Mouse (Mus musculus) adrenal gland, adult 2 months (tissue): ENCODE measurements at regions not wholly inside any gene's neighbourhood (a gene's known extent, or its start where the extent isn't known, plus 50 kb on each side); places are given as distances from the start of the nearest gene placed in this dataset.
A peak's percentile ranks its signal among the peaks of the same experiment; 100 is the strongest.

Experiments
- DNase-seq: peaks from one replicate; pipeline ENCODE4 v3.0.0; 2021

DNA sequence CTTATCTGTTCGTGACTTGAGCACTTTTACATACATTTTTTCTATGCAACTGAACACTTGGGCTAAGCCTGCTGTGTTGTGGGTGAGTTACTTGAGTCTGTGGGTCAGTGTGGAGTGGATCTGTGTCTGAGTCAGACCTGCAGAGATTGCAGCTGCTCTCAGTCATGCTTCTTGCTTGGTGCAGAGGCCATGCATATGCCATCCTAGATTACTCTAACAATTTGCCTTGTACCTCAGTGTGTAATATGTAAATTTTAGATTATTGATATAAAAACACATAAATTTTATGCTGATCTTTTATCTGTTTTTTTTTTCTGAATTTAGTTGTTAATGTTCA lies 326.2 kb downstream of the 1700129C05Rik start:
- DNase-seq, result no peak

DNA sequence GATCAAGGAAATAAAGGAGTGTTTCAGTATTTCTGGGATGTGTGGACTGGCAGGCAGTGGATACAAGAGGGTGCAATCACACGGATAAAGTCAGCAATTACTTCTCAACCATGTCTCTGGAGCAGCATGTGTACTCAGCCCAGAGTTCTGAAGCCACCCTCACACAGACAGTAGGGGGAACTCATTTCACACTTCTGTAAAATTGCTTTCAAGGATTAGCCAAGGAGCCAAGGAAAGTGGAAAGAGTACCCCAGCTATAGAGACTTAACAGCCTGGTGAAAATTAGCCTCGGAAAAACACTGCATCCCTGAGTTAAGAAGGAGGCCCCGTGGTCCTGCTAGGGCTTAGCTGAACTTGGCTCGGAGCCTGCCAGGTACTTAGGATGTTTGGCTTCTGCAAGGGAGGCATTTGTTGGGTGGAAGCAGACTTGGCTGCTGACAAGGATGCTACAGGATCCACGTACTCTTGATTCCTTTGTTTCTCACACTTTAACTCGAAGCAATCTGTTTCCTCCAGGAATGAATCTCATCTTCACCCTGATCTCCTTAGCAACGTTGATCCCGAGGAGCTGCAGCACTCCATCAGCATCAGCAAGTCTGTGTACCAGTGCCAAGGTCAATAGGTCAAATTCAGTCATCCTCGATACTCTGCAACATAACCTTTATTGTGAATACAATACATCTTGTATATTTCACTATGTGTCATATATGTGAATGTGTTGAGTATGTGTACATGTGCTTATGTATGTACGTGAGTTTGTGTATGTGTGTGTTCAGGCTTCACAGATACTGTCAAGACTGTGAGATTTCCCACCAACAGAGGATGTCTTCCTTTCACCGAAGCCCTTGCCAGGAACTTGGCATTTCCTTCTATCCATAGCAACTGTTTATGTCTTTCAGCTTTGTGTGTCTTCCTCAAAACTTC lies 326.8 kb downstream of the 1700129C05Rik start:
- DNase-seq, result no peak

DNA sequence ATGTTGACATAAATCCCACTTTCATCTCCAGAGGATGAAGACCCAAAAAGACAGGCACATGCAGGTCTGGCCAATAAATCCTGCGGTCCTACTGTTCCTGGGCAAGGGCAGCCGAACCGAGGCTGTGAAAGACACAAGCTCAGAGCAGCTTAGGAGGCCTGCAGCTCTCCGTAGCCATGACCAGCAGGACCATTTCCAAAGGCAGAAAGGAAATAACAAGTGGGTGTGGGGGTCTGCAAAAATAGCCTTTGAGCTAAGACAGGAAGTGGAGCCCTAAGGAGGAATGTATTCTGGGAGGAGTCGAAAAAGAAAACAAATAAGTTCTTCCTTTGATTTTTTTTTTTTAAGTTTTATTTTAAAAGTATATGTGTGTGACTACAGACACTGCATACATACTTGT lies 330.1 kb downstream of the 1700129C05Rik start:
- peak; percentile 13 for DNase-seq

DNA sequence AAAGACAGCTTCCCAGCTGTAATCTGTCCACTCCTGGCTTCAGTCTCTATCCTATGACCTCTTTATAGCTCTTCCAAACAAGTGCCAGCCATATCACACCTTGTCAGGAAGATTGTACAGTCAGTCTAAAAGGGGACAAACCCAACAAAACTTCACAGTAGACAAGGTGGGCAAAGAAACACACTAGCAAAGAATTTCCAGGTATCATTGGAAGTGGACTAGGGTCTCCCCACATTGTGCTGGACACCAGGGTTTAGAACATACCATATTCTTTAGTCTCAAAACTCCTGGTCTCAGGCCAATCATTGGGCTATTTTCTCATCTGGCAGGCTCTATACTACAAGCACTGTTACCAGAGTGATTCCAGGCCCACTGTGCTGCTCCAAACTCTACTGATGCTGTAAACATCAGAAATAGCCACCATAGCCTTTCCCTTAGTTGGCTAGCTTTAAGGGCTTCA lies 341.3 kb downstream of the 1700129C05Rik start:
- DNase-seq, result no peak

DNA sequence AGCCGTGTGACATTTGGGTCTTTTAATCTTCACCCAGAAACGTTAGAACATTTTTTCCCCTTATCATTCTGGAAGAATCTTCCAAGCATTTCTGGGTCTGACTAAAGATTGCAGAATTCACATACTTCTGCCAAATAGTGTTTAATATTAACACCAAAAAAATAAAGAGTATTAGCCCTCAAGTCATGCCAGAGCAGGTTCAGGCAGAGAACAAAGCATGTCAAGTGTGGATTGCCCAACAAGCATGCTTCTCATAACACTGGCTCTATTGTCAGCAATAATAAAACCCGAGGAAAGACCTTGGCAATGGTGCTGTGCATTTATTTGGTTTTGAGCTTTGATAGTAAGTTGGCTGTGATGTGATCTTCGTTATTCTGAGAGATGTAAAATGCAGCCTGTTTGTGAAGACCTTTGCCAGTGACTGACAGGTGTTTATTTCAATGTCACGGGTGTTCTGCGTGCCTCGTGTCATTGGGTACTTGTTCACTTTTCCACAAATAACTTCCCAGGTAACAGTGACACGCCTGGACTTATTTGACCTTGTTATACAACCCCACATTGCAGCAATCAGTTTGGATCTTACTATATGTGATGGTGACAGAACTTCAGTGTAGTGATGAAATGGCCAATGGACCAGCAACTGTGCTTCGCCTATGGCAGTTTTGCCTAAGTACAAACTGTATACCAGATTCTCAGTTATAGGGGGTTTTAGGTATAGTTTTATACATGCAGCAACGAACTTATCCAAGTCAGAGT lies 354.3 kb downstream of the 1700129C05Rik start:
- DNase-seq, result no peak

DNA sequence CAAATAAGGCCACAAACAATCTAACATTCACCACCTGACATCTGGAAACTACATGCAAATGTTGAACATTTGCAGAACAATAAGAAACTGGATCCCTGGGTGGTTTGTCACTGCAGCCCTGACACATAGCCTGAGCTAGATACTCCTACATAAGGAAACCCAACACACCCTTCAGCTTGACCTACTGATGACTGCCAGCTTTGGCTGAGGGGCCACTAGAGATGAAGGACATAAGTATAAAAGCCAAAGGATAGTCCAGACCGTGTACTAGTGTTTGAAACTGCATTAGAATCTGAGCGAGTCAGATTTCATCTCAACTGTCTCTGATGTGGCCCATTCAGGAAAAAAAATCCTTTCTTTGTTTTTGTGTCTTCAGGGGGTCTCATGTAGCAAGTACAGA lies 355.1 kb downstream of the 1700129C05Rik start:
- DNase-seq, result no peak

GRCm38 (mm10) chr14:58786791-58787491 lies 355.8 kb downstream of the 1700129C05Rik start:
- DNase-seq, result no peak

- DNase-seq, result no peak
These were observed 359.5 kb downstream of the 1700129C05Rik start for GRCm38 (mm10) chr14:58783201-58783600.

DNA sequence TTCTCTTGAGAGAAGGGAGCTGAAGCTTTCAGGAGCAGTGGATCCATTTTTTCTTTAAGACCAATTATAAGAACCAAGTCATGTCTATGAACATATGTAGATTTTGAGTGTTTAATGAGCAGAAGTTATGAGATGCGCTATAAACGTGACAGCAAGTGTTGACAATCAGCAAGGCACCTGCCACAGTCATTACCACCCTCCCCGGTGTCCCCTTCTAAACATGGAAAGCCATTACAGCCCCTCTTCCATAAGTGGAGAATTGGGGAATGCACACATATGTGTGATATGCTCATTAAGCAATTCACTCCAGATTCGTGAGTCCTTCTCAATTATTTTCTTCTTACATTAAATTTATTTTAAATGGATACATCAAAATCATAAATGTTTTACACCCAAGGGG lies 362.4 kb downstream of the 1700129C05Rik start:
- DNase-seq, result no peak

DNA sequence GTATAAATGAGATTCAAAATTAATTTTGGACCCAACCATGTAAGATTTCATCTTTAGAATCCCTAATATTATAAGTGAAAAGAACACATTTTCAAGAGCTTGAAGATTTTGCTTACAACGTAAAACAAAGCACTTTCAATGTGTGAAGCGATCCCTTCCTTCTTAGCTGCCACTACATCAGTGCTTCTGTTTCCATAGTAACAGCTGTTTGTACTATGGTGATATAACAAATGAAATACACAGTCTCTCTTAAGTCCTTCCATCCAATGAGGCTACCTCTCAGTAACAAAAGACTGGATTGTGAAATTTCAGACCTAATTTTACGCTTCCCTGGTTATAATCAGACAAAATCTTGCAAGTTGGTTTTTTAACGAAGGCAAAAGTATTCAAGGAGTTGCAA lies 364.0 kb downstream of the 1700129C05Rik start:
- DNase-seq, result no peak

- no peak for DNase-seq
These were observed 381.4 kb downstream of the 1700129C05Rik start for GRCm38 (mm10) chr14:58761291-58761690.

DNA sequence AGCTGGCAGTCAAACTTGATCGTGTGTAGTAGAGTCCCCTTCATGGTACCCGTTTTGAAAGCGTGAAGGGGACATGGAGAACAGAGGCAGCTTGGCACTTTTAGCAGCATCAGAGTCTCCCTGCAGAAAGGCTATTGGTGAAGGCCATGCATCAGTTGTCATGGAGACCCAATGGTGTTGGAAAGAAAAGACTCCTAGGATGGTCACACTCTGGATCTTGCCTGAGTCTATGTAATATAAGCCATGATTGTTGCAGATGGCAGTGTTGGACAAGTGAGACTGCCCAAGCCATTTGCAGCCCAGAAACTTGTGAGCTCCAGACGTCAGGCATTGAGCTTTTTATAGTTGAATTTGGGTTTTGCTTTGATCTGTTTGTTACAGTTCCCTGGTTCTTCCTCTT lies 382.9 kb downstream of the 1700129C05Rik start:
- DNase-seq, result peak; percentile 2

DNA sequence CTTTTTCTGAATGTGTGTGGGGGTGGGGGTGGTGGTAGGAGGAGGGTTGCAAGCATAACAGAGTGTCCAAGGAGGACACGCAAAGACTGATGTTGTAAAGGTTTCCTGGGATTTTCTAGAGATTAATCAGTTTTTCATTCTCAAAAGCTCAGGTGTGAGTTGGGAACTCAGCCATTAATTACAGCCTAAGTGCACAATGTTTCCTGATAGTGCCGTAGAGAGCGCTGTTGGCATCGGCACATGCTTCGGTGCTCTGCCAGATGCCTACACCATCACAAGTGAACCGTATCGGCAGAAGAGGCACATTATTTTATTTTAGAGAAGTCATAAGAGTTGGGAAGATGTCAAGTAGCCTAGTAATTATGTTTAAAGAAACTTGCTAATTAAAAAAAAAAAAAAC lies 388.9 kb downstream of the 1700129C05Rik start:
- no peak for DNase-seq

GRCm38 (mm10) chr14:58753136-58753535 lies 389.6 kb downstream of the 1700129C05Rik start:
- no peak for DNase-seq

DNA sequence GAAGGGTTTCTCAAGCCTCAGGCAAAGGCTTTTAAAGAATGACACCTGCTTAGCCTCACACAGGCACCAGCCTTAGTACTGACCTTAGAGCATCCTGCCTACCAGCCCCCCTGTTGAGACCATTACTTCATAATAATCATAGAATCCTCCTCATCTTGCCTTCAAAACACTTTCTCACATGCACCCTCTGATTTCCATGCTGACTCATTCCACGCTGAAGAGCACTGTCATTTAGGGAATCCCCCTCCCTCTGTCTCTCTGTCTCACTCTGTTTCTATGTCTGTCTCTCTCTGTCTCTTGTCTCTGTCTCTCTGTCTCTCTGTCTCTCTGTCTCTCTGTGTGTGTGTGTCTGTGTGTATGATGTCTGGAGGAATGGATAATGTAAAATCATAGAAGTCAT lies 416.3 kb downstream of the 1700129C05Rik start:
- no peak for DNase-seq

DNA sequence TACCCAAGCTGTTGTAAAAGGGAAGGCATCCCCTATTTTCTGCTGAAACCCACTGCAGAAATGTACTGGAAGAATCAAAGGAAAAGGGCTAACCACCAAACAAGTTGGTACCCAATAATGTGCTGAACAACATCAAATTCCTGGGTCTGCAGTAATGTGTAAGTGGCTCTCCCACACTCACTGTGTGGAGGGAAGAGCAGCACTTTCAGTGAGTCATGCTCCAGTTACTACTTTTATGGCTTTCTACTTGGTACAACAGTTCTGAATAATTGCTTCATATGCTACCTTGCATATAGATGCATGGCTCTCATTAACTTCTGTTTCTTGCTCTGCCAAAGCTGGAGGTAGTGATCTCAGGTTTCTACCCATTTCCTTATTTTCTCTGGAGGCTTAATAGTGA lies 427.8 kb downstream of the 1700129C05Rik start:
- DNase-seq, result no peak

DNA sequence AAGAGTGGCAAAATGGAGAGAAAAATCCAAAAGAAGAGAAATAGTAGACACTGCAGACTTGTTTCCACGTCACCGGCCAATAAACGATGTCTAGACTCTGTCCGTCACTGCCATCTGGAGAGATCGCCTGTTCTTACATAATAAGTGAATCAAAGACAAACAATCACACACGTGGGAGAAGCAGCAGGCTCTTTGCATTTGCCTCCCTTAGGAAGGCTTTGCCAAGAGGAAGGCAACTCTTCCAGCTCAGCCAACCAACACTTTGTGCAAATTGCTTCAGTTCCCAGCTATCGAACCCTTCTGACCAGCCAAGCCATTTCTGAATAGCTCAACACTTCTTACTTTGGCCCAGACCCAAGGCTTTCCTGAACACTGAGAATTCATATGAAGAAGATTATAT lies 432.8 kb downstream of the 1700129C05Rik start:
- peak; percentile 6 for DNase-seq

- no peak for DNase-seq
These were observed 433.4 kb downstream of the 1700129C05Rik start for GRCm38 (mm10) chr14:58709281-58709680.

DNA sequence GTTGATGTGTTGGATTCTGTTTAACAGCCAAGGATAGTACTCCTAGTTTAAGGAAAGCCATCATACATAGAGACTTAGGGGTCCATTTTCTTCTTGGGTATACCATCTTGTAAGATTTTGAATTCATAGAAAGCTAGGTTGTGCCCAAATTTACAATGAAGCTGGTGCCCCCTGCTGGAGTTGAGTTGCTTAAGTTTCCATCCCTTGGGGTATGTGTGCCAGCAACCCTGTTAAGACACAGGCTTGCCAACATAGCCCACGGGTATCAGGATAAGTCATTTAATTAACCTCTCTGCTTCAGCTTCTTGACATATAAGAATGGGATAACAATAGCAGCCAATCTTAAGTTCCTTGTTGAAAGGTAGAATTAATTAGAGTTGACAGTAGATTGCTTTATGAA lies 440.9 kb downstream of the 1700129C05Rik start:
- DNase-seq, result peak; percentile 75

DNA sequence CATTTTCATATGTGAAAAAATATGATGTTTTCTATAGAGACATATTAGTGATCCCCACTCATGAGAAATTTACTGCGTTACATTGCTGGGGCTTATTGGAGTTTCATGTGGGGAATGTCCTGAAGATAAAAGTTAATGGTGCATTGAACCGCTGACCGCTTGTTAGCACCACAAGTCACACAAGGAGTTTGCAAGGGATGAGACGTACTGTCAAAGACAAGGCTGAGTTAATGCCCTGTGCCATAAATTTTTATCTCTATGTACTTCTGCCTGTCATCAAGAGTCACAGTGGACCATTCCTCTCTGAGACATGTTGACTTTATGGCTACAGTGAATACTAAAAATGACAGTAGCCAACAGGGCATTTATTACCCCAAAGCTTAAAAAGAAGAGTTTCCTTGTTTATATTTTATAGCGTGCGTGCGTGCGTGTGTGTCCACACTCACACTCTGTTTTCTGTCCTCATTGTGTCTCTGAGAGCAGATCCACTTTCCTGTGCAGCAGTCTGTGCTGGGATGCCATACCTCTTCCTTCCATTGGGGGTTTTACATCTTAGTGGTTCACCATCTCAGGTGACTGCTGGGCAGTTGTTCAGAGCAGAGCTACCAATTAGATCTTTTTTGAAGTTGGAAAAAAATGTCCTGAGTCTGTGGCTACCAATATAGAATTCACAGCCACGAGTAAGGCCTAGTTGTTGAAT lies 451.4 kb downstream of the 1700129C05Rik start:
- DNase-seq, result no peak

DNA sequence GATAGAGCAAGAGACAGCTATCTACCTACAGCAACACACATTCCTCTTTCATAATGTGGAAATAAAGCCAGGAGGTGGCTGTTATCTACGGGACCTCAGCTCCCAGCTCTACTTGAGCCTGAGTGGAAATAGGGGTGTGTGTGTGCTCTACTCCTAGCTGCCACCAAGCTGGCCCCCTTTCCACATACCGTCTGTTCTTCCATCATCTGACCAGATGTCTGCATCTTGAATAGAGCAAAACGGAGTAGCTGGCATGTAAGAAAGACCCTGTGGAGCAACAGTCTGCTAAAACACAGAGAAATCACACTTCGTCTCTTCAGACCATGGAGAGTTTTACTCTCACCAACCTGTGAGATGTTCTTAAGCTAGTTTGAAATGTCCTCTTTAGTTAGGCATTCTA lies 454.9 kb downstream of the 1700129C05Rik start:
- DNase-seq, result no peak

DNA sequence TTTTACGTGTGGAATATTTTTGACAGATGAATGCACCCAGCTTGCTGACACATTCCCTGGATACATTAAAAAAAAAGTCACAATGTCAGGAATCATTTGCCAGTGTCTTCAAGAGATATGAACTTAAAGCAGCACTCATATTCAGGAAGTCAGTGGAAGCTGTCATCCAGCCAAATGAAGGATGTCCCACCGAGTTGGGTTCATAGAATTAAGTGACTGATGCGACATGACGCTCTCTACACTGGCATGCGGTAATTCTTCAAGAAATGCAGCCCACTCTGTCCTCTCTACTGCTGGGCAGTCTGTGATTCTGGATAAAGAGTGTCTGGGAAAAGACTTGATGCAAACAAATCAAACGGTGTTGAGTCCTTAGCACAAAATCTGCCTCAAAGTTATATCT lies 463.9 kb downstream of the 1700129C05Rik start:
- no peak for DNase-seq
